Mouse (Mus musculus): ENCODE measurements around the gene Mgat3. TPM values are rescaled to one million over a fixed set of nuclear protein-coding genes. Genes with fewer than 3 reads are reported as not detected.

Mgat3 gene
- total RNA-seq (2023) = under 1 TPM in 1 of 2 experiments, not detected in 1; 0.10 TPM

GRCm38 (mm10) chr15:80173001-80173771 is at the start of gene Mgat3:
TSS of gene Mgat3 (plus strand) at chr15:80173721.

DNA sequence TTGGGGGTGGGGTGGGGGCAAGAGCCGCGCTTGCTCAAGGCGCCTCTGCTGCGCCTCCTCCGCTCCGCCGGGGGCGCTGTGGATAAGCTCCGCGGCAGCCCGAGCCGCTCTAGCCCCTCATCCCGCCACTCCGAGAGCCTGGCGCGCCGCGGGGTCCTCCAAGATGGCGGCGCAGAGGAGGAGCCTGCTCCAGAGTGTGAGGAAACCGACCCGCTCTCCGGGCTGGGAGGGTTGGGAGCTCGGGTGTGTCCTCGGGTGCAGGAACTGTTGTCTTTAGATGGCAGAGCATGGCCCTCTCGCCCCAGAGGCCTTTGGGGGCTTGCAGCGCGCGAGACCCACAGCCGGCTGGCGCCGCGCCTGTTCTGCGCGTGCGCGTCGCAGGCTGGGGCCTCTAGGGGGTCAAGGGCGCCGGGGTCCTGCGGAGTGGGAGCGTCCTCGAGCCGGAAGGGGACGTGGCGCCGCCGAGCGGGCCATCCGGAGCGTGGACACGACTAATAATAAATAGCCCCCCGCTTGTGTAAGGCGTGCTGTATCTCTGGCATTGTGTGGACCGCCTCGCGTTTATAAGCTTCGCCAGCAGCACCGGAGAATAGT is 40.4 kb upstream of the Mgat3 start, which contains the start of gene Tab1:
TSS of gene Tab1 (plus strand) at position 135 of the 594 bp plus-strand sequence.

GRCm38 (mm10) chr15:80233733-80234509 is 60.4 kb downstream of the Mgat3 start, which contains the start of gene Mief1:
TSS of gene Mief1 (plus strand) at chr15:80234018.

GRCm38 (mm10) chr15:80235535-80235934 is 62.0 kb downstream of the Mgat3 start, which contains the start of gene AC140267.1:
TSS of gene AC140267.1 (plus strand) at chr15:80235835.

DNA sequence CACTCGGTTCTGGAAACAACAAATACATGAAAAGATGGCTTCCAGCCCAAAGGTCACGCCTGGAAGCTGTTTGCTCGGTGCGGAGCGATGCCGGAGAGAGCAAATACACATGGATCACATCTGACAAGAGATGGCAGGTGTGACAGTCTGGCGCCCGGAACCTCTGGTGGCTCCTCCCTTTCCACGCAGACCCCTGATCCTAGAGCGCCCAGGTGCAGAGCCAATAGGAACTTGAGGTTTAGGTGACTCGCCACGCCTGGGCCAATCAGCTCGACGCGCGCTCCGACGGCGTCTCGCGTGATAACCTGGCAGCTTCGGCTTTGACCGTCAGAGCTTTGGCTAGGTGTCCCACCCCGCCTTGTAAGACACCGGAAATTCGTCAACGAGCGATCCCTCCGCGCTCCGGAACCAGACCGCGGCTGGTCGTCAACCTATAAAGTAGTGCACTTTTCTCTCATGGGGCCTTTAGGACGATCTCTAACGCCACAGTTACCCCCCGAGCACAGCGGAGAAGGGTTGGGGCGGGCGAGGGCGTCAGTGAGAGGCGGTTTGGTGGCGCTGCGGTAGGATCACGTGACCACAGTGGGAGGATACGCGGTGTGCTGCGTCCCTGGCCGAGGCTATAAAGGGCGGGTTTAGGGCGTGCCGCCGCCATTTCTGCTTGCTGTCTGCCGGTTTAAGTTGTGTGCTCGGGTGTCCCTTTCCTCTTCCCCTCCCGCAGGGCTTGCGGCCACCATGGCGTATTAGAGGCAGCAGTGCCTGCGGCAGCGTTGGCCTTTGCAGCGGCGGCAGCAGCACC is 81.5 kb downstream of the Mgat3 start, which contains the start of gene Atf4:
TSS of gene Atf4 (plus strand) at position 338 of the 799 bp plus-strand sequence.

DNA sequence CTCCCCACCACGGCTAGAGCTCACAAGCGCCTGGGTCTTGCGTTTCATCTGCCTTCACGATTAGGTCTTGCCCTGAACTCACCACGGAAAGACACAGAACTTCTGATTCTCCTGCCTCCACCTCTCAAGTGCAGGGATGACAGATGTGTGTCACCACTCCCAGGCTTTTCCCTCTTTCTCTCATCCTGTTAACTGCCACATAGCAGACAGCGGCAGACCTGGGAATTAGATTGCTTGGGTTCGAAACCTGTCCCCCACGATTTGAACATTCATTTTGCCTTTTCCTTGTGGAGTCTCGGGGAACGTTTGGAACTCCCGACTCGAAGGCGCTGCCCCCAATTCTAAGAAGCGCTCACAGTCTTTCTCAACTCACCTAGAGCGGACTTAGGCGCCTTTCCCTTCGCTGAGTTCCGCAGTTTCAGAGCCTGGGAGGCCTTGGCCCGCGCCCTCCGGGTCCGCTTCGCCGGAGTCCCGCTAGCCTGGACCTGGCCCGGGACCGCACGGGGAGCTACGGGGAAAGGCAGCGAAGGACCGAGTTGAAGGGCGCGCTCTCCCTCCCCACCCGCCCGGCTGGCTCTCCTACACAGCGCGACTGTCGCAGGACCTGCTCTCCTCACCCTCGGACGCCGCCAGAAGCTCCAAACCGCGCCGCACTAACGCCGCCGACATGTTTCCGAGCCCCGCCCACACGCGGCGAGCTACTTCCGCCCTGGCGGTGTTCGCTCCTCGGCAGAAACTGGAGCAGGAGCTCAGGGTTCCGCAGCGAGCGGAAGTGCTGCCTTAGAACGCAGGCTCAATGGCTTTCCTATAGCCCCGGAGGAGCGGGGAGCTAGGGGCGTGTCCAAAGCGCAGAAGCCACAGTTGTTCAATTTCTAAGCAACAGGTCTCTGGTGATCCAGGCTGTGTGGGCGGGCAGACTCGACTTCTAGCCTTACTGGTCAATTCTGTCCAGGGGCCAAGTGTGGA is 90.4 kb downstream of the Mgat3 start, which contains the start of gene Rps19bp1:
TSS of gene Rps19bp1 (minus strand) at position 706 of the 966 bp plus-strand sequence.

Other genes with a start within 250 kb of the Mgat3 start
- gene Cbx7, start 202.6 kb upstream of the Mgat3 start, total RNA-seq (2023) = 10 to 100 TPM; 20.0 to 22.0 TPM
- gene Pdgfb, start 158.7 kb upstream of the Mgat3 start, total RNA-seq (2023) = 10 to 100 TPM; 55.6 to 68.4 TPM
- gene Syngr1, start 82.4 kb upstream of the Mgat3 start, total RNA-seq (2023) = not detected
- 100 to 1,000 TPM; 625 to 720 TPM for gene Rpl3, start 81.9 kb upstream of the Mgat3 start, total RNA-seq (2023)
- 10 to 100 TPM; 17.3 to 19.0 TPM for gene Tab1, start 40.6 kb upstream of the Mgat3 start, total RNA-seq (2023)
- 10 to 100 TPM; 35.5 to 40.5 TPM for gene Mief1, start 60.3 kb downstream of the Mgat3 start, total RNA-seq (2023)
- 10 to 100 TPM in 1 of 2 experiments, not detected in 1; 17.9 TPM for gene AC140267.1, start 62.1 kb downstream of the Mgat3 start, total RNA-seq (2023)
- 100 to 1,000 TPM; 428 to 441 TPM for gene Atf4, start 81.5 kb downstream of the Mgat3 start, total RNA-seq (2023)
- 10 to 100 TPM; 17.5 to 20.5 TPM for gene Rps19bp1, start 90.6 kb downstream of the Mgat3 start, total RNA-seq (2023)
- under 1 TPM; 0.06 to 0.21 TPM for gene Cacna1i, start 113.5 kb downstream of the Mgat3 start, total RNA-seq (2023)

All from monocyte, adult 59 days (primary cell).